ENCODE assay signal across 7 mouse cellular contexts in the genomic region with DNA sequence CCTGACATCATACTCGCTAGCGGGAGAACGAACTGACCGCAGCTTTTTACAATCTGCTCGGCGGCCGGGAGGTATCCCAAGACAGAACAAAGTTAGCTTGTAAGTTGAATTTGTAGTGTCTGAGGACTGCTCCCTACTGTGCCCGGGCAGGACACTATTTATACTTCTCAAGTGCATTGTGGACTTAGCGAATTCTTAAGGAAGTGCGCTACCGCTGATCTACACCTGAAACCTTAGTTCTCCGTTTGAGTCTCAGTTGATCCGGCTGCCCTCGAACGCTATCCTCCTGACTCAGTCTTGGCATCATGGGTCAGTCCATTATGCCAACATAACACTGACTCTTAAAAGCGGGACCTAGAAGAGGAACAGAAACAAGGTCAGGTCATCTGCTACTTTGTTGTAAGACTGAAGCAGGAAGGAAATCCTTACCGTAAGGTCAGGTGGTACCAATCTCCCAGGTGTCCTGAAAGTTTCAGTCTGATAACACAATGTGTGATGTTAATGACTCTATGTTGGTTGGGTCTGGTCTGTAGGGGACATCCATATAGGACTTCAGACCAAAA. TPM values are rescaled to one million over a fixed set of nuclear protein-coding genes. Genes with fewer than 3 reads are reported as not detected.
DNase-seq lines count a peak whose midpoint lies in the region; ATAC-seq and TF ChIP-seq lines count a peak whose summit lies in the region.

No protein-coding gene starts in this region.

- H3K4me2 ChIP-seq in forebrain, embryonic 14.5 days (ENCODE audit: low read length), result peak overlapping the region; percentile 84
- peak overlapping the region; percentile 68 for H3K4me2 ChIP-seq in liver, embryonic 16.5 days (ENCODE audit: low read depth, low read length)
- H3K4me2 ChIP-seq in stomach, embryonic 15.5 days, result peak overlapping the region; percentile 82

- H3K27ac ChIP-seq in testis, adult 2 months (ENCODE audit: control insufficient read depth, insufficient read depth, low read depth, low read length), result peak overlapping the region; percentile 70
- no peak overlapping the region; the same call in 1 of the 2 replicates for H3K27ac ChIP-seq in forebrain, embryonic 14.5 days (ENCODE audit: low read depth, low read length)
- peak overlapping the region; percentile 21 for H3K27ac ChIP-seq in liver, embryonic 16.5 days (ENCODE audit: low read length)
- peak overlapping the region; percentile 36 for H3K27ac ChIP-seq in stomach, embryonic 15.5 days

- peak overlapping the region; percentile 95 for H3K4me3 ChIP-seq in testis, adult 2 months (ENCODE audit: control insufficient read depth, low read depth, low read length)
- peak overlapping the region; percentile 57 for H3K4me3 ChIP-seq in forebrain, embryonic 14.5 days (ENCODE audit: low read depth, low read length)
- peak overlapping the region; percentile 67 for H3K4me3 ChIP-seq in liver, embryonic 16.5 days (ENCODE audit: low read depth, low read length)
- H3K4me3 ChIP-seq in stomach, embryonic 15.5 days (replicated peaks), result peak overlapping the region; percentile 54

- peak overlapping the region; percentile 64 for H3K9ac ChIP-seq in forebrain, embryonic 14.5 days (ENCODE audit: low read length)
- H3K9ac ChIP-seq in liver, embryonic 16.5 days (ENCODE audit: low read depth, low read length), result peak overlapping the region; percentile 63
- H3K9ac ChIP-seq in stomach, embryonic 15.5 days, result 0 out of 2 replicates have a peak overlapping the region, but pooled peaks have one; percentile 1

- WGBS in forebrain, embryonic 14.5 days, result 4% methylated on average over 17 of the region's 17 CpGs
- WGBS in liver, embryonic 16.5 days (ENCODE audit: insufficient replicate concordance), result 1% methylated on average over 17 of the region's 17 CpGs
- 3% methylated on average over 17 of the region's 17 CpGs for WGBS in stomach, embryonic 15.5 days

- no peaks in the 10 kb centered on the region for H3K9me3 ChIP-seq in forebrain, embryonic 14.5 days (replicated peaks; ENCODE audit: control insufficient read depth, low read length)
- no peaks in the 10 kb centered on the region for H3K9me3 ChIP-seq in liver, embryonic 16.5 days (replicated peaks; ENCODE audit: control insufficient read depth, low read length)
- H3K9me3 ChIP-seq in stomach, embryonic 15.5 days, result no peaks in the 10 kb centered on the region

- no peaks in the 10 kb centered on the region for H3K27me3 ChIP-seq in testis, adult 2 months (ENCODE audit: control insufficient read depth, insufficient read depth, low read length)
- H3K27me3 ChIP-seq in forebrain, embryonic 14.5 days (replicated peaks; ENCODE audit: control insufficient read depth, insufficient read depth, low read length), result no peaks in the 10 kb centered on the region
- no peaks in the 10 kb centered on the region for H3K27me3 ChIP-seq in liver, embryonic 16.5 days (ENCODE audit: control insufficient read depth, insufficient read depth, low read depth, low read length)
- no peaks in the 10 kb centered on the region; the same call in 1 of the 2 replicates for H3K27me3 ChIP-seq in stomach, embryonic 15.5 days (replicated peaks)

- no peak for TF ChIP-seq POLR2A in testis, adult 2 months (IDR thresholded peaks at IDR 0.05; ENCODE audit: control insufficient read depth, low read depth, low read length)

- no peak; the same call in 1 of the 2 replicates for ATAC-seq in forebrain, embryonic 14.5 days
- 0 out of 2 replicates have a peak, but pooled peaks have one; percentile 3 for ATAC-seq in liver, embryonic 16.5 days (ENCODE audit: low read depth)
- ATAC-seq in stomach, embryonic 15.5 days (ENCODE audit: insufficient read depth, low FRiP score, low read depth), result no peak; the same call in 1 of the 2 replicates

- peaks cover 2% of the 10 kb centered on the region for H3K36me3 ChIP-seq in testis, adult 2 months (ENCODE audit: control insufficient read depth, insufficient read depth, low read length)
- H3K36me3 ChIP-seq in forebrain, embryonic 14.5 days (ENCODE audit: control insufficient read depth, insufficient read depth, low read length), result peaks cover 5% of the 10 kb centered on the region
- no peaks in the 10 kb centered on the region for H3K36me3 ChIP-seq in liver, embryonic 16.5 days (ENCODE audit: control insufficient read depth, insufficient read depth)
- no peaks in the 10 kb centered on the region for H3K36me3 ChIP-seq in stomach, embryonic 15.5 days

- peaks cover 6% of the 10 kb centered on the region for H3K4me1 ChIP-seq in testis, adult 2 months (ENCODE audit: control insufficient read depth, insufficient read depth, low read length)
- H3K4me1 ChIP-seq in forebrain, embryonic 14.5 days (ENCODE audit: control insufficient read depth, insufficient read depth, low read length), result peaks cover 12% of the 10 kb centered on the region
- peaks cover 8% of the 10 kb centered on the region for H3K4me1 ChIP-seq in liver, embryonic 16.5 days (ENCODE audit: control insufficient read depth, low read depth, low read length)
- H3K4me1 ChIP-seq in stomach, embryonic 15.5 days, result peaks cover 12% of the 10 kb centered on the region

- TF ChIP-seq CTCF in testis, adult 2 months (IDR thresholded peaks at IDR 0.05; ENCODE audit: control insufficient read depth, insufficient read depth, insufficient replicate concordance, low read depth, low read length), result no peak

- DNase-seq in testis, postnatal 14 days (ENCODE audit: low spot score), result no peak
- DNase-seq in forebrain, embryonic 14.5 days (ENCODE audit: low spot score), result no peak
- no peak for DNase-seq in retina, postnatal 1 day
- no peak for DNase-seq in urinary bladder, postnatal 4 days (ENCODE audit: low spot score in 2 of 2)

RNA-seq across cellular contexts. Expression of gene Acox3, which starts 0.5 kb away (rescaled TPM):
- polyA plus RNA-seq in testis, adult 2 months (2012; rRNA removed), result 45.2 and 52.9 TPM in 2 replicates
- polyA plus RNA-seq in forebrain, embryonic 14.5 days (2014; fragmentation: Nextera tagmentation; extraction: Ambion mirVana), result 14.5 and 15.2 TPM in 2 replicates
- polyA plus RNA-seq in liver, embryonic 16.5 days (2015; fragmentation: Nextera tagmentation; extraction: Ambion mirVana), result 4.3 and 4.4 TPM in 2 replicates
- polyA plus RNA-seq in stomach, embryonic 15.5 days (2015; fragmentation: Nextera tagmentation; extraction: Ambion mirVana), result 12.3 and 13.2 TPM in 2 replicates

RNA-seq across cellular contexts. Expression of gene Trmt44, which starts 8.4 kb away (rescaled TPM):
- polyA plus RNA-seq in testis, adult 2 months (2012; rRNA removed), result 4.7 and 4.8 TPM in 2 replicates
- 6.1 and 8.3 TPM in 2 replicates for polyA plus RNA-seq in forebrain, embryonic 14.5 days (2014; fragmentation: Nextera tagmentation; extraction: Ambion mirVana)
- 2.2 and 2.4 TPM in 2 replicates for polyA plus RNA-seq in liver, embryonic 16.5 days (2015; fragmentation: Nextera tagmentation; extraction: Ambion mirVana)
- 7.4 and 7.7 TPM in 2 replicates for polyA plus RNA-seq in stomach, embryonic 15.5 days (2015; fragmentation: Nextera tagmentation; extraction: Ambion mirVana)

RNA-seq across cellular contexts. Expression of gene Cpz, which starts 57.8 kb away (rescaled TPM):
- polyA plus RNA-seq in testis, adult 2 months (2012; rRNA removed), result 1.4 and 2.9 TPM in 2 replicates
- 0.88 and 1.4 TPM in 2 replicates for polyA plus RNA-seq in forebrain, embryonic 14.5 days (2014; fragmentation: Nextera tagmentation; extraction: Ambion mirVana)
- 1.3 and 1.7 TPM in 2 replicates for polyA plus RNA-seq in liver, embryonic 16.5 days (2015; fragmentation: Nextera tagmentation; extraction: Ambion mirVana)
- 8.3 and 10.8 TPM in 2 replicates for polyA plus RNA-seq in stomach, embryonic 15.5 days (2015; fragmentation: Nextera tagmentation; extraction: Ambion mirVana)

Comparison
In these comparisons a context has a peak if more than half of its experiments do, and no peak if none do; other contexts are left out.
1. H3K9ac ChIP-seq: peak in every context shown above with its lines; median percentile 64 in forebrain, embryonic 14.5 days; 63 in liver, embryonic 16.5 days; 1 in stomach, embryonic 15.5 days.